Mouse (Mus musculus) megakaryocyte, embryonic 14.5 days (primary cell): Measurements from ENCODE around the gene 4931422A03Rik.

ENCODE experiments used
- FLI1 ChIP-seq: IDR thresholded peaks from 2 replicates; pipeline ENCODE4 v1.6.1; 2012; ENCODE audit warnings: low read length, inconsistent platforms, mixed read lengths
- GATA1 ChIP-seq: IDR thresholded peaks from 3 replicates; pipeline ENCODE4 v1.6.1; 2012; ENCODE audit warnings: mixed read lengths, low read length, inconsistent platforms, borderline replicate concordance

- TF ChIP-seq GATA1 (no peak), FLI1 (no peak)
Observed at GRCm38 (mm10) chr2:103977216-103977615, 50.9 kb downstream of the 4931422A03Rik start.
